Mouse (Mus musculus): Measurements from ENCODE around the gene Sh3rf1. TPM values are rescaled to one million over a fixed set of nuclear protein-coding genes. Genes with fewer than 3 reads are reported as not detected.

The Sh3rf1 gene
- polyA plus RNA-seq, 1 experiment from 2014 or later = 13.8 TPM

- Histone ChIP-seq H3K9me3 (ENCODE audit: control insufficient read depth, low read length) (no peaks in the 10 kb centered on the region), H3K4me1 (replicated peaks; ENCODE audit: control insufficient read depth, insufficient read depth, low read length) (no peaks in the 10 kb centered on the region), H3K36me3 (ENCODE audit: control insufficient read depth, insufficient read depth, low read length) (peaks cover 18% of the 10 kb centered on the region; the same call in 1 of the 2 replicates), H3K27me3 (replicated peaks; ENCODE audit: control insufficient read depth, insufficient read depth, low read length) (no peaks in the 10 kb centered on the region), H3K9ac (ENCODE audit: low read length) (no peak overlapping the region), H3K4me2 (ENCODE audit: low read length) (no peak overlapping the region), H3K27ac (ENCODE audit: low read depth) (no peak overlapping the region), H3K4me3 (ENCODE audit: low read depth, low read length) (no peak overlapping the region)
- ATAC-seq (replicated peaks; ENCODE audit: low FRiP score, low TSS enrichment, low read depth) = no peak
- no peak for DNase-seq (ENCODE audit: low spot score)
- WGBS = 83% methylated on average over 4 of the region's 4 CpGs
Observed at GRCm38 (mm10) chr8:61360362-61360761, 136.7 kb downstream of the Sh3rf1 start.

DNA sequence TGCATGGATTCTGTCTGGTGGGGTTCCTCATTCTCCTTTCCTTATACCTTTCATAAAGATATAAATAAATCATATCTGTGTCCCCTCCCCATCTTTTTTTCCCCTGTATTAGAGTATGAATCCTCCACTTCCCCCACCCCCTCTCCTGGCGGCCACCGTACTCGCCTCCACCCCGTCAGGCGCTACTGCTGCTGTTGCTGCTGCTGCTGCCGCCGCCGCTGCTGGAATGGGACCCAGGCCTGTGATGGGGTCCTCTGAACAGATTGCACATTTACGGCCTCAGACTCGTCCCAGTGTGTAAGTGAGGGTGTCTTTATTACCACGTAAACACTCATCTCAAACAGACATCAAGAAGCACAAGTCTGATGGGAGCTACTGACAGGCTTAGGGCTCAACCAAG is 137.8 kb downstream of the Sh3rf1 start:
- H3K36me3 ChIP-seq (ENCODE audit: control insufficient read depth, insufficient read depth, low read length) = peaks cover 24% of the 10 kb centered on the region; the same call in 1 of the 2 replicates
- DNase-seq (ENCODE audit: low spot score) (no peak), ATAC-seq (replicated peaks; ENCODE audit: low FRiP score, low TSS enrichment, low read depth) (no peak)
- H3K4me3 ChIP-seq (ENCODE audit: low read depth, low read length) = no peak overlapping the region
- no peak overlapping the region for H3K9ac ChIP-seq (ENCODE audit: low read length)
- 82% methylated on average over 11 of the region's 11 CpGs for WGBS
- H3K4me1 ChIP-seq (replicated peaks; ENCODE audit: control insufficient read depth, insufficient read depth, low read length) = no peaks in the 10 kb centered on the region
- no peaks in the 10 kb centered on the region for H3K27me3 ChIP-seq (replicated peaks; ENCODE audit: control insufficient read depth, insufficient read depth, low read length)
- no peaks in the 10 kb centered on the region for H3K9me3 ChIP-seq (ENCODE audit: control insufficient read depth, low read length)
- no peak overlapping the region for H3K4me2 ChIP-seq (ENCODE audit: low read length)
- H3K27ac ChIP-seq (ENCODE audit: low read depth) = no peak overlapping the region

DNA sequence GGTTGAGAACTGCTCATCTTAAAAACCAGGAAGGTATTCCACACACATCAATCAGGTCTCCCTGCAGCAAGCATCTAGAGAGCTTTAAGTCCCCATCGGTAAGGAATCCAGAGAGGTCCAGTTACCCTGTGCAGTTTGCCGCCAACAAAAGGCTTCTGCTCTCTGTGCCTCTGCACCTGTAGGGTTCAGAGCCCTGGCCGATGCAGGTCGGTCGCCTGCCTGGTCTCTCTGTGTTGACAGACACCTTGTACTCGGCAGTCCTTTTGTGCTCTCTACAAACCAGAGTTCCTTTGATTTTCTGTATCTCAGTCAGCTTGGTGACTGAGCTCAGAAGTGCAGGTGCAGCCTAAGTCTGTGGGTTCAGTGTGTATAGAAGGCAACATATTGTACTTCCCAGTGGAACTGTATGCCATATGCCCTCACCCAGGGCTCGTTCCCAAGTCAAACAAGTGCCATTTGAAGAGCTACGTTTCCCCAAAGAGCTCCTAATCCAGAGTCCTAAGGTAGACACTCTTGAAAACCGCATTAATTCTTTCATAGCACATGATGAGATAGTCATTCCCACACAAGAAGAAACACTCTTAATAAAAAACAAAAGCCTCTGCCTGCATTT is 138.7 kb downstream of the Sh3rf1 start:
- 80% methylated on average over 9 of the region's 9 CpGs for WGBS
- H3K4me2 ChIP-seq (ENCODE audit: low read length) = no peak overlapping the region
- H3K4me3 ChIP-seq (ENCODE audit: low read depth, low read length) = no peak overlapping the region
- peaks cover 28% of the 10 kb centered on the region; the same call in 1 of the 2 replicates for H3K36me3 ChIP-seq (ENCODE audit: control insufficient read depth, insufficient read depth, low read length)
- H3K9ac ChIP-seq (ENCODE audit: low read length) = no peak overlapping the region
- ATAC-seq (replicated peaks; ENCODE audit: low FRiP score, low TSS enrichment, low read depth) = no peak
- H3K9me3 ChIP-seq (ENCODE audit: control insufficient read depth, low read length) = no peaks in the 10 kb centered on the region
- H3K27me3 ChIP-seq (replicated peaks; ENCODE audit: control insufficient read depth, insufficient read depth, low read length) = no peaks in the 10 kb centered on the region
- no peak for DNase-seq (ENCODE audit: low spot score)
- no peaks in the 10 kb centered on the region for H3K4me1 ChIP-seq (replicated peaks; ENCODE audit: control insufficient read depth, insufficient read depth, low read length)
- H3K27ac ChIP-seq (ENCODE audit: low read depth) = no peak overlapping the region

- DNase-seq (ENCODE audit: low spot score) = no peak
- Histone ChIP-seq H3K36me3 (ENCODE audit: control insufficient read depth, insufficient read depth, low read length) (peaks cover 23% of the 10 kb centered on the region), H3K9ac (ENCODE audit: low read length) (no peak overlapping the region), H3K4me3 (ENCODE audit: low read depth, low read length) (no peak overlapping the region), H3K9me3 (ENCODE audit: control insufficient read depth, low read length) (no peaks in the 10 kb centered on the region), H3K4me1 (replicated peaks; ENCODE audit: control insufficient read depth, insufficient read depth, low read length) (peaks cover under 1% of the 10 kb centered on the region; the same call in 1 of the 2 replicates), H3K27me3 (replicated peaks; ENCODE audit: control insufficient read depth, insufficient read depth, low read length) (no peaks in the 10 kb centered on the region), H3K4me2 (ENCODE audit: low read length) (no peak overlapping the region), H3K27ac (ENCODE audit: low read depth) (no peak overlapping the region)
- 94% methylated on average over 9 of the region's 9 CpGs for WGBS
- ATAC-seq (replicated peaks; ENCODE audit: low FRiP score, low TSS enrichment, low read depth) = no peak
Observed at GRCm38 (mm10) chr8:61373303-61373702, 149.6 kb downstream of the Sh3rf1 start.

GRCm38 (mm10) chr8:61374059-61374755 is 150.5 kb downstream of the Sh3rf1 start:
- no peaks in the 10 kb centered on the region for H3K9me3 ChIP-seq (ENCODE audit: control insufficient read depth, low read length)

DNA sequence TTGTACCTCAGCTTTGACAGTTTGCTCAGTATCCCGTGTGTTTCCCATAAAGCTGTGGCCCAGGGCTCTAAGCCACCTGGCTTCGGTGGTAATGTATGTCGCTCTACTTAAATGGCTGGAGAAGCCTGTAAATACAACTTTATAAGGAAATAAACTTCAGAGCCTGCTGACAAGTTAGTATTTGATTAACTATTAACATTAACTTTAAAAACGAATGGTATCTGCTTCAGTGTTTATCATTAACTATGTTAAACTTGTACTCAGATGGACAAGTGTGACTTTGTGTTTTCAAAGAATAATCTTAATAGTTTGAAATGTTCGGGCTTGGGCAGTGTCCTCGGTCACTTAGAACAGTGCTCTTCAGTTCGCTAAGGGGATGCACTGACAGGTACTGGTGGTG is 151.5 kb downstream of the Sh3rf1 start:
- ATAC-seq (replicated peaks; ENCODE audit: low FRiP score, low TSS enrichment, low read depth) (no peak), DNase-seq (ENCODE audit: low spot score) (no peak)
- WGBS = 65% methylated on average over 7 of the region's 7 CpGs
- no peak overlapping the region for H3K4me2 ChIP-seq (ENCODE audit: low read length)
- peaks cover 23% of the 10 kb centered on the region for H3K36me3 ChIP-seq (ENCODE audit: control insufficient read depth, insufficient read depth, low read length)
- H3K4me1 ChIP-seq (replicated peaks; ENCODE audit: control insufficient read depth, insufficient read depth, low read length) = peaks cover 6% of the 10 kb centered on the region; the same call in 1 of the 2 replicates
- H3K27ac ChIP-seq (ENCODE audit: low read depth) = no peak overlapping the region
- H3K9me3 ChIP-seq (ENCODE audit: control insufficient read depth, low read length) = no peaks in the 10 kb centered on the region
- no peak overlapping the region for H3K9ac ChIP-seq (ENCODE audit: low read length)
- no peaks in the 10 kb centered on the region for H3K27me3 ChIP-seq (replicated peaks; ENCODE audit: control insufficient read depth, insufficient read depth, low read length)
- no peak overlapping the region for H3K4me3 ChIP-seq (ENCODE audit: low read depth, low read length)

More at GRCm38 (mm10) chr8:61374059-61374755, 150.5 kb downstream of the Sh3rf1 start:
- WGBS = 87% methylated on average over 16 of the region's 16 CpGs
- H3K36me3 ChIP-seq (ENCODE audit: control insufficient read depth, insufficient read depth, low read length) = peaks cover 23% of the 10 kb centered on the region
- H3K27ac ChIP-seq (ENCODE audit: low read depth) = no peak overlapping the region
- no peak overlapping the region for H3K9ac ChIP-seq (ENCODE audit: low read length)
- H3K27me3 ChIP-seq (replicated peaks; ENCODE audit: control insufficient read depth, insufficient read depth, low read length) = no peaks in the 10 kb centered on the region
- no peak overlapping the region for H3K4me2 ChIP-seq (ENCODE audit: low read length)
- DNase-seq (ENCODE audit: low spot score) (no peak), ATAC-seq (replicated peaks; ENCODE audit: low FRiP score, low TSS enrichment, low read depth) (peak; percentile 64; the same call in 1 of the 2 replicates)
- peaks cover 6% of the 10 kb centered on the region; the same call in 1 of the 2 replicates for H3K4me1 ChIP-seq (replicated peaks; ENCODE audit: control insufficient read depth, insufficient read depth, low read length)
- H3K4me3 ChIP-seq (ENCODE audit: low read depth, low read length) = no peak overlapping the region

DNA sequence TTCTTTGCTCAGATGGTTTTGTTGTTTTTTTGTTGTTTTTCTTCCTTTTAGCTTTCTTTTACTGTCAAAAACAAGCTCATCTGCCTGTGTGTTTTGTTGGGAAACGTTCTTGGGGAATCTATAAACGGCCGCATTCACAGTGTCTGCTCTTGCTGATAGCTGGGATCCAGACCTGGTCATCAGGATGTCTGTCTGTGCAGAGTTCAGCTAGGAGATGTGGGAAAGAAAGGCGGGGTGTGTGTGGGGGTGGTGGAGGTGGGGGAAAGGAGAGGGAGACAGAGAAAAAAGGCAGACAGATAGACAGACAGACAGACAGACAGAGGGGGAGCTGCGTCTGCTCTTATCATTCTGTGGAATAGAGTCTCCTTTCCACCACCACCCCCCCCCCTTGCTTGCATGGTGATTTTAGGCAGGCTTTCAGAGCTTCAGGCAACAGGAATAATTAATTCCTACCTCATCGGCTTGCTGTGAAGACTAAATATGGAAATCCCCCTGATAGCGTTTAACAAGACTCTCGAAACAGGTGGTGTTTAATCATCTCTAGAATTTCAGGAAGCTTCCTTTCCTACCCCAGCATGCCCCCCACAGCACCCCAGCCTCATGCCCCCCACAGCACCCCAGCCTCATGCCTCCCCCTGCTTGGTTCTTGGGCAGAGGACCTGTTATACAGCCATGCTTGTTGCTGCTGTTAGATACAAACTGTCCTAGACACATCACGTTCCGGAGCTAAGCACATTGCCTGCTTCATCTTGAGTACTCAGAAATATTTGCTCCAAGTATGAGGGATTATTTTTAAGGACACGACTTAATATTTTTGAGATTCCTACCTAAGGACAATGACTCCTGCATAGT is 155.4 kb downstream of the Sh3rf1 start:
- H3K27me3 ChIP-seq (replicated peaks; ENCODE audit: control insufficient read depth, insufficient read depth, low read length) = no peaks in the 10 kb centered on the region
- no peak overlapping the region for H3K9ac ChIP-seq (ENCODE audit: low read length)
- peaks cover 12% of the 10 kb centered on the region for H3K36me3 ChIP-seq (ENCODE audit: control insufficient read depth, insufficient read depth, low read length)
- H3K4me2 ChIP-seq (ENCODE audit: low read length) = no peak overlapping the region
- WGBS = 67% methylated on average over 11 of the region's 11 CpGs
- no peaks in the 10 kb centered on the region for H3K9me3 ChIP-seq (ENCODE audit: control insufficient read depth, low read length)
- no peak overlapping the region for H3K4me3 ChIP-seq (ENCODE audit: low read depth, low read length)
- DNase-seq (ENCODE audit: low spot score) (no peak), ATAC-seq (replicated peaks; ENCODE audit: low FRiP score, low TSS enrichment, low read depth) (no peak)
- H3K4me1 ChIP-seq (replicated peaks; ENCODE audit: control insufficient read depth, insufficient read depth, low read length) = peaks cover 6% of the 10 kb centered on the region; the same call in 1 of the 2 replicates
- H3K27ac ChIP-seq (ENCODE audit: low read depth) = no peak overlapping the region

DNA sequence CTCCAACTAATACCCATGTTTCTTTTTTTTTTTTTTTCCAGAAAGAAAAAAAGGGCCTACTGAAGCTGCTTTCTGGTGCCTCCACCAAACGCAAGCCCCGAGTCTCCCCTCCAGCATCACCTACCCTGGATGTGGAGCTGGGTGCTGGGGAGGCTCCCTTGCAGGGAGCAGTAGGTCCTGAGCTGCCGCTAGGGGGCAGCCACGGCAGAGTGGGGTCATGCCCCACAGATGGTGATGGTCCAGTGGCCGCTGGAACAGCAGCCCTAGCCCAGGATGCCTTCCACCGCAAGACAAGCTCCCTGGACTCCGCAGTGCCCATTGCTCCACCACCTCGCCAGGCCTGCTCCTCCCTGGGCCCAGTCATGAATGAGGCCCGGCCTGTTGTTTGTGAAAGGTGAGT is 160.9 kb downstream of the Sh3rf1 start:
- ATAC-seq (replicated peaks; ENCODE audit: low FRiP score, low TSS enrichment, low read depth) (no peak), DNase-seq (ENCODE audit: low spot score) (no peak)
- Histone ChIP-seq H3K36me3 (ENCODE audit: control insufficient read depth, insufficient read depth, low read length) (peaks cover 14% of the 10 kb centered on the region), H3K4me1 (replicated peaks; ENCODE audit: control insufficient read depth, insufficient read depth, low read length) (no peaks in the 10 kb centered on the region; the same call in 1 of the 2 replicates), H3K9ac (ENCODE audit: low read length) (no peak overlapping the region), H3K4me2 (ENCODE audit: low read length) (no peak overlapping the region), H3K27ac (ENCODE audit: low read depth) (no peak overlapping the region), H3K27me3 (replicated peaks; ENCODE audit: control insufficient read depth, insufficient read depth, low read length) (no peaks in the 10 kb centered on the region), H3K4me3 (ENCODE audit: low read depth, low read length) (no peak overlapping the region), H3K9me3 (ENCODE audit: control insufficient read depth, low read length) (no peaks in the 10 kb centered on the region)
- WGBS = 75% methylated on average over 9 of the region's 9 CpGs

Data from intestine, embryonic 14.5 days (tissue).